Mouse (Mus musculus) right cerebral cortex, postnatal 36 days (tissue): ENCODE results near the gene Calm2.

ENCODE experiments used
- DNase-seq, 2 experiments: peaks; one replicate each; pipeline ENCODE4 v3.0.0; 2022; ENCODE audit warnings: low spot score in 2 of 2, mixed read lengths in 1 of 2

Calm2 gene

DNA sequence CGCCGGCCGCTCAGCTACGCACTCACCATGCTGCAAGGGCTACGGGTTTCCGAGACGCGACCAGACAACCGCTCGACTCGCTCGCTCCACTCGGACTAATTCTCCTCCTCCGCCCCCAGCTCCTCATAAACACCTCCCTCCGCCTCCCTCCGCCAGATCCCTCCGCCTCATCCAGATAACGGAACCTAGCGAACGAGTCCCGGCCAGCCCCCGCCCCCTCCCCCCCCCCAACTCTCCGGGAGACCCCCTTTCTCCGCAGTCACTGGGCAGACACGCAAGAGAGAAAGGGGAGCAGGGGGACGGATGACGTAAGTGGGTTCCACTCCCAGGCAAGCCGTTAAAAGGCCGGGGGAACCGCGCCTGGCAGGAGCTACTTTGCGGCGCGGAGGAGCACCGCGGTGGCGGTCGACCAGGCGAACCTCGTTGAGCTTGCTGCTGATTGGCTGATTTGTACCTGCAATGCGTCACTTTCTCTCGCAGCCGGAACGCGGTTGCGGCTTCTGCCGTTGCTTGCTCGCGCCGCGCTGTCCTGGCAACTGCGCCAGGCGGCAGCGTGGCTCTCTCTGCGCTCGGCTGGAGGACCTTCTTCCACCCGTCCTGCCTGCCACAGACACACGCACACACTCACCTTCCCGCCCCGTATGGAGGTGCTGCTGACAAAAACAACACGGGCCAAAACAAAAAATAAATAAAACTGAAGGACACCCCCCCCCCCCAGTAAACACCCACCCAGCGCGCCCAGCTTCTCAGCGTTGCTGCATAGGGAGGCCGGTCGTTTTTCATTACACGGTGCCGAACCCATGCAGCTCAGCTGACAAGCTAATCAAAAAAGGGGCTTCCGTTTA, at the start of gene Calm2:
TSS of gene Calm2 (minus strand) at position 169 of the 845 bp plus-strand sequence.
- peak; percentile 95 to 96 for DNase-seq

DNA sequence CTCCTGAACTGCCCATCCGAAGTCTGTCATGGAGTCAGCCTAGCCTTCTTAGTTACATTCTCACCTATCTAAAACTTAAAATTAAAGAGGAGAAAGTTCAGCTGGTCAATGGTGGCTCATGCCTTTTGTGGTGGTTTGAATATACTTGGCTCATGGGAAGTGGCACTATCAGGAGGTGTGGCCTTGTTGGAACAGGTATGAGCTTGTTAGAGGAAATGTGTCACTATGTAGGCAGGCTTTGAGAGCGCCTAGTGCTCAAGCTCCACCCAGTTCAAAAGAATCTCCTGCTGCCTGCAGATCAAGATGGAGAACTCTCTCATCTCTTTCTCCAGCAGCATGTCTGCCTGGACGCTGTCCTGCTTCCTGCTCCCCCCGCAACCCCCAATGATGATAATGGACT, 48.8 kb upstream of the Calm2 start:
- no peak for DNase-seq

- no peak for DNase-seq
These were observed 47.6 kb upstream of the Calm2 start for GRCm38 (mm10) chr17:87494310-87494709.

DNA sequence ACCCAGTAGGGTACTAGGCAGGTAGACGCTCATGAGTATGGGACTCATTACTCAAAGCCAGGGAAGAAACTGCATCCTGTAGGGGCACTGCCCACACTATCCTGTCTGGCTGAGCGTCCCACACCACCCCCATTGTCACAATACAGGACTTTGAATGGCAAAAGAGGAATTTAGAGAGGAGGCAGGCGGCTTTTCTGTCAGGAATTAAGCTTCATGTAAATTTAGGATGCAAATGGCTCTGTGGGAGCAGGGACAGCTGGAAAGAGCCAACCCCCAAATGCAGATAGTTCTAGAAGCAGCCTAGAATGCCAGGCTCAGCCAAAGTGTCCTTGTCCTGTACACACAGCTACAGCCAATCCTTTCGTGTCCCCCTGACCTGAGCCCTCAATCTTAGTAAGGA, 45.6 kb upstream of the Calm2 start:
- DNase-seq: peak in 1 of 2 experiments; percentile 66

- DNase-seq: no peak
These were observed 43.6 kb upstream of the Calm2 start for GRCm38 (mm10) chr17:87490295-87490694.

DNA sequence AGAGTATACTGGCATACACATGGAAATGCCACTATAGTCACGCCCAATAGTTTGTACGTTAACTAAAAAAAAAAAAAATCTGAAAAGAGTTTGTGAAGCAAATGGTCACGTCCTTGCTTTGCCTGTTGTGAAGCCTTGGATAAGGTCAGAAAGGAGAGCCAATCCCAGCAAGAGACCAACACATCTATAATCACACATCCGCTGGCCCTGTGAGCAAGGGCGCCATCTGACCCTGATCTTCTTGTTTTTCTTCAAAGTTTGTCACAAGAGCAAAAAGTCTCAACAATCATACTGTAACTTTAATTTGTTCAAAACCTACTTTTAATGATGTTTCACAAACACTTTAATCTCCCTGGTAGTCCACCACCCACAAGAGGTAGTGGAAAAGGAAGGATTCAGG, 39.0 kb upstream of the Calm2 start:
- no peak for DNase-seq

GRCm38 (mm10) chr17:87482867-87483266, 36.1 kb upstream of the Calm2 start:
- DNase-seq: no peak

GRCm38 (mm10) chr17:87478569-87478968, 31.8 kb upstream of the Calm2 start:
- DNase-seq: no peak

- peak in 1 of 2 experiments; percentile 48 for DNase-seq
These were observed 30.9 kb upstream of the Calm2 start for GRCm38 (mm10) chr17:87477611-87478010.

GRCm38 (mm10) chr17:87475356-87475755, 28.6 kb upstream of the Calm2 start:
- peak in 1 of 2 experiments; percentile 59 for DNase-seq

GRCm38 (mm10) chr17:87474501-87474795, 27.7 kb upstream of the Calm2 start:
- no peak for DNase-seq

- DNase-seq: peak; percentile 57 to 77
These were observed 27.2 kb upstream of the Calm2 start for GRCm38 (mm10) chr17:87473736-87474500.

GRCm38 (mm10) chr17:87473441-87473735, 26.7 kb upstream of the Calm2 start:
- DNase-seq: no peak

DNA sequence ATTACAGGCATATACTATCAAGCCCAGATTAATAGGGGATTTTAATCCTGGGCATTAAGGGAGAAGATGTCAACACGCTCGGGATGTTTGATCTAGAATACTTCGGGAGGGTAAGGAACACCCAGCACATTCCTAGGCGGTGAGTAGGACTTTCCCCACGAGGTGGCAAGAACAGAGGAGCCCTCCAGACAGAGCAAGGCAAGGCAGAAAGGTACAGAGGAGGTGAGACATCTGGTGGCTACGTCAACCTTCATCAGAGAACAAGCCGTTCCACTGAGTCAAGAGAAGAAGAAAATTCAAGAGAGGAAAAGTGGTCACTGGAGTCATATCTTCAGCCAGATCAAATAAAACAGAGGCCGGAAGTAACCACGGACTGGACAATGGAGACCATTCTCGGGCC, 26.1 kb upstream of the Calm2 start:
- no peak for DNase-seq

DNA sequence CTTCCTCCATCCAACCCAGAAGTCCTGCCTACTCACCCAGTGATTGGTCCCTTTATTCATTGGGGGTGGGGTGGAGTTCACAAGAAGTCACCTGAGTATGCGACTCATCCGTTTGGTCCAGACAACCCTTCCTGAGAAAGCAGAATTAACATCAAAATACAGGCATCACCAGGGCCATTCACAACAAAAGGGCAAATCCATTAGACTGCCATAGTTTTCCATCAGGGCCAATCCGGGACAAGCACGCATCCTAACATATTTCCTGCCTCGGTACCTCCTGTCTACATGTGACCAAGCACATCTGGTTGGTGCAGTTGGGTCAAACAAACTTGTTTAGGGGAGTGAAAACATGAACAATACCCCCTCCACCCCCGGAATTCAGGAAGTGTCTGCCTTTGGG, 24.9 kb upstream of the Calm2 start:
- DNase-seq: no peak

DNA sequence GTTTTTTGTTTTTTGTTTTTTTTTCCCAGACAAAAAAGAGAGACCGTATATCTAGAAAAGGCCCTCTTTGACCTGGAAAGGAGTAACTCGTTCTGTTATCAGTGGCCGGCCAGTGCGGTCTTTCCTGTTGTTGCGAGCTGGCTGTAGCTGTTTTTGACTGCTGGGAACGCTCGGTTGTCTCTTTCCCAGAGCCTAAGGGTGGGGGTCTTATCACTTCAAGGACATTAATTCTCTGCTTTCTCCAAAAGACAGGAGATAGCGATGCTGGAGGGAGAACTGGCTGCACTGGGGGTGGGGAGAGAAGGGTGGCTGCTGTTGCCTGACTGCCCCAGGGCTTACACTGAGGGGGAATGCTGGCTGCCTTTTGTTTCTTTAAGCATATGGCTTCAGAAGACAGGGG, 24.1 kb upstream of the Calm2 start:
- no peak for DNase-seq

GRCm38 (mm10) chr17:87470282-87470681, 23.5 kb upstream of the Calm2 start:
- no peak for DNase-seq

- DNase-seq: no peak
These were observed 22.7 kb upstream of the Calm2 start for GRCm38 (mm10) chr17:87469428-87469827.

- DNase-seq: no peak
These were observed 21.9 kb upstream of the Calm2 start for GRCm38 (mm10) chr17:87468616-87469015.

GRCm38 (mm10) chr17:87461499-87461896, 14.8 kb upstream of the Calm2 start:
- no peak for DNase-seq

DNA sequence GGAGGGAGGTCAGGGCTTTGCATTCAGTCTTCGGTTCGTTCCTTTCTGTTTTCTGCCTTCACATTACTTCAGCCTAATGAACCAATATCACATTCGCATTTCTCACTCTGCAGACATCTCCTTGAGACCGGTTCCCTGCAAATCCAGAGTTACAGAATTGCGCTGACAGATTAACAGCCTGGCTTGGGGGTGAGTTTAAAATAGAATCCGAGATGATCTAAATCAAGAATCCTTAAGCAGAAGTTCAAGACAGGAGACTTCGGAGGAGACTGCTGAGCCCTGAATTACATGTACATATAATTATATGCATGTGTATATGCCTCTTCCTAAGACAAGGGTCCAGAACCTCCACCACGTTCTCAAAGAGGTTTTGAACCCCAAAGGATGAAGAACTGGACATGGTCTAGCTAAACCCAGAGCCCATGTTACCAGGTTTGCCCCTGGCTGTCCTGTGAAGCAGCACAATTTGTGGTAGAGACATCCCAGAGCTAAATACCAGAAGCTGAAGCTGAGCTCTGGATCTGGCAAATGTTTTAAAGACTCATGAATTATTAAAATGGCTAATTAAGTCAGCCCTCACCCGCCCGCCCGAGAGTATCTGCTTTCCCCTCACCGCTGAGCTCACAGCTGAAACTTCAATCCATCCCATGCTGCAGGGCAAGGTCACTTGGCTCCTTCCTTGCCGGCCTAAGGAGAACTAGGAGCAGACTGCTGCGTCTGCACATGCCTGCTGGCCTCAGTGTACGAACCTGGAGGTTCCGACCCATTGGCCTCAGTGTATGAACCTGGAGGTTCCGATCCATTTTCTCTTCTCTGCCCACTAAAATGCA, 14.1 kb upstream of the Calm2 start:
- no peak for DNase-seq
